Comparison of ENCODE assay signal across 24 mouse cellular contexts in genomic region chr2:102703556-102703955, GRCm38 (mm10). TPM values are rescaled to one million over a fixed set of nuclear protein-coding genes. Genes with fewer than 3 reads are reported as not detected.
DNase-seq lines count a peak whose midpoint lies in the region; ATAC-seq lines count a peak whose summit lies in the region.
"Had no signal": no experiment of that assay in that cellular context is flagged by ENCODE, and none has a peak within 500 bp of the region (broad histone marks: within the 10 kb centered on the region; RNA-seq: fewer than 3 reads in every experiment).

No protein-coding gene starts in this region.

- no peak overlapping the region for H3K4me3 ChIP-seq in forebrain, embryonic 15.5 days
- H3K4me3 ChIP-seq: embryonic facial prominence, embryonic 10.5 days; heart, embryonic 13.5 days; hindbrain, embryonic 15.5 days; kidney, embryonic 15.5 days; limb, embryonic 13.5 days; lung, embryonic 15.5 days had no signal

- intact Hi-C loops in left cerebral cortex, postnatal 4 days (cut with DNase I): no loop called here

- H3K4me1 ChIP-seq in forebrain, embryonic 15.5 days: no peaks in the 10 kb centered on the region
- H3K4me1 ChIP-seq: embryonic facial prominence, embryonic 10.5 days; heart, embryonic 13.5 days; hindbrain, embryonic 15.5 days; kidney, embryonic 15.5 days; limb, embryonic 13.5 days; lung, embryonic 15.5 days had no signal

- no peak overlapping the region for H3K9ac ChIP-seq in forebrain, embryonic 15.5 days (replicated peaks)
- H3K9ac ChIP-seq: heart, embryonic 13.5 days; hindbrain, embryonic 15.5 days; kidney, embryonic 15.5 days; limb, embryonic 13.5 days; liver, embryonic 14.5 days; lung, embryonic 15.5 days had no signal

- ATAC-seq in granulocyte monocyte progenitor cell, adult 5-6 weeks (replicated peaks; ENCODE audit: poor library complexity, severe bottlenecking): no peak
- ATAC-seq in forebrain, embryonic 15.5 days (replicated peaks): no peak
- ATAC-seq: intestine, embryonic 16.5 days had no signal

- no peak overlapping the region for H3K4me2 ChIP-seq in forebrain, embryonic 15.5 days (replicated peaks)
- H3K4me2 ChIP-seq: heart, embryonic 13.5 days; hindbrain, embryonic 15.5 days; kidney, embryonic 15.5 days; limb, embryonic 13.5 days; lung, embryonic 15.5 days had no signal

- no peaks in the 10 kb centered on the region for H3K9me3 ChIP-seq in forebrain, embryonic 15.5 days
- H3K9me3 ChIP-seq: embryonic facial prominence, embryonic 10.5 days; heart, embryonic 13.5 days; hindbrain, embryonic 15.5 days; kidney, embryonic 15.5 days; limb, embryonic 13.5 days; lung, embryonic 15.5 days had no signal

- DNase-seq in frontal cortex, postnatal 36 days (ENCODE audit: low spot score in 2 of 2): peak; percentile 57 to 73
- DNase-seq in frontal cortex, postnatal 25 days (ENCODE audit: low spot score in 2 of 2): no peak
- DNase-seq in left cerebral cortex, adult 18-20 months (ENCODE audit: low spot score in 2 of 2): peak; percentile 45 to 68
- no peak for DNase-seq in left cerebral cortex, postnatal 4 days
- peak; percentile 24 for DNase-seq in layer of hippocampus, adult 9-10 months (ENCODE audit: low spot score)
- peak; percentile 57 to 73 for DNase-seq in right cerebral cortex, postnatal 36 days (ENCODE audit: low spot score in 2 of 2)
- DNase-seq: adrenal gland, postnatal 36 days; cerebellum, adult 2 months; heart, adult 18-20 months; heart, postnatal 36 days; kidney, postnatal 4 days; thymus, adult 18-20 months had no signal

- H3K36me3 ChIP-seq in forebrain, embryonic 15.5 days: no peaks in the 10 kb centered on the region
- H3K36me3 ChIP-seq: embryonic facial prominence, embryonic 10.5 days; heart, embryonic 13.5 days; hindbrain, embryonic 15.5 days; kidney, embryonic 15.5 days; limb, embryonic 13.5 days; lung, embryonic 15.5 days had no signal

- H3K27me3 ChIP-seq in forebrain, embryonic 15.5 days: no peaks in the 10 kb centered on the region
- H3K27me3 ChIP-seq: CH12.LX; heart, embryonic 13.5 days; hindbrain, embryonic 15.5 days; kidney, embryonic 15.5 days; lung, embryonic 15.5 days had no signal

- H3K27ac ChIP-seq in forebrain, embryonic 15.5 days (replicated peaks): no peak overlapping the region
- H3K27ac ChIP-seq: embryonic facial prominence, embryonic 10.5 days; heart, embryonic 13.5 days; hindbrain, embryonic 15.5 days; kidney, embryonic 15.5 days; limb, embryonic 13.5 days; liver, embryonic 14.5 days; lung, embryonic 15.5 days had no signal

- 79% methylated on average over 3 of the region's 3 CpGs for WGBS in forebrain, embryonic 15.5 days

RNA-seq across cellular contexts. Expression of gene Slc1a2, which starts 45.1 kb away (rescaled TPM):
- total RNA-seq in left cerebral cortex, adult 18-20 months (2021): 1,000 to 10,000 TPM; 1,523 to 1,534 TPM
- total RNA-seq in left cerebral cortex, postnatal 4 days (2021): 100 to 1,000 TPM; 197 to 218 TPM
- 0.45 TPM in 1 of 2 replicates, not detected in the other for total RNA-seq in granulocyte monocyte progenitor cell, adult 5-6 weeks (2014; fragmentation: Nextera tagmentation)
- total RNA-seq in granulocyte monocyte progenitor cell, adult 5-6 weeks (2017): not detected in 2 replicates
- polyA plus RNA-seq in forebrain, embryonic 15.5 days (2015; fragmentation: Nextera tagmentation; extraction: Ambion mirVana): 10.5 and 11.4 TPM in 2 replicates
- total RNA-seq: MEL had no signal

Comparison
In these comparisons a context has a peak if more than half of its experiments do, and no peak if none do; other contexts are left out.
1. DNase-seq: peak in frontal cortex, postnatal 36 days (2 of 2), left cerebral cortex, adult 18-20 months (2 of 2), layer of hippocampus, adult 9-10 months (single experiment) and right cerebral cortex, postnatal 36 days (2 of 2); none in frontal cortex, postnatal 25 days (0 of 2) and left cerebral cortex, postnatal 4 days (single experiment).
2. RNA of gene Slc1a2, which starts 45.1 kb away (total RNA-seq): 1,523 to 1,534 TPM in left cerebral cortex, adult 18-20 months and 197 to 218 TPM in left cerebral cortex, postnatal 4 days; 0.45 TPM in granulocyte monocyte progenitor cell, adult 5-6 weeks; every median in the first group is over 100 times any median in the second.